Mouse (Mus musculus) myocyte (in vitro differentiated cells): ENCODE data around the gene Bst2.

Experiments used
- MAX ChIP-seq: IDR thresholded peaks from one replicate; pipeline ENCODE4 v1.6.1; 2011; ENCODE audit warnings: low read depth, mild to moderate bottlenecking, control low read depth
- POLR2A ChIP-seq: IDR thresholded peaks from one replicate; pipeline ENCODE4 v1.6.1; 2011; ENCODE audit warnings: low read depth, mild to moderate bottlenecking, control low read depth, moderate library complexity; ENCODE audit not compliant: insufficient read length

DNA sequence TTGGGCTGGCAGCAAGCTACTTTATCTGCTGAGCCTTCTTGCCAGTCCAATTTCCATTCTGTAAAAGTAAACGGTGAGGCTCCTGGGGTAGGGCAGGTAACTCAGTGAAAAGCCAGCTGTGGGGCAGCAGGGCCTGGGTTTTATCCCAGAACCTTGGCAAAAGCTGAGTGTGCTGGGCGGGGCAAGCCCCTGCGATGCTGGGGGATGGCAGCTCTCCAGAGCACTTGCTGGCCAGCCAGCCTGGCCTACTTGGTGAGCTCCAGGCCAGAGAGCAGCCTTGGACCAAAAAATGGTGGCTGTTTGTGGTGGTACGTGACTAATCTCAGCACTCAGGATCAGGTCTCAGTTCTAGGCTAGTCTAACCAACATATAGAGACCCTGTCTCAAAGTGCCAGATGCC, 31.3 kb downstream of the Bst2 start:
- TF ChIP-seq MAX (no peak), POLR2A (no peak)
